Mouse (Mus musculus) thymus, adult 2 months (tissue): ENCODE results near the gene Arid2. TPM values are rescaled to one million over a fixed set of nuclear protein-coding genes. Genes with fewer than 3 reads are reported as not detected.
"Not testable (repeated sequence)": the region's sequence is repeated elsewhere in the genome, so short reads cannot be mapped to it uniquely, and the experiment has no call there.

Experiments used
- DNase-seq: peaks from one replicate; pipeline ENCODE4 v3.0.0; 2021
- H3K27ac ChIP-seq: fragments of 200-500 bp; 2 replicates; pipeline ENCODE4 v1.5.1; 2012; ENCODE audit warnings: low read length, control low read depth; ENCODE audit not compliant: control insufficient read depth, insufficient read depth
- H3K27me3 ChIP-seq: fragments of 200-500 bp; 2 replicates; pipeline ENCODE4 v1.6.1; 2012; ENCODE audit warnings: mild to moderate bottlenecking, low read length, moderate library complexity, mixed read lengths; ENCODE audit not compliant: control insufficient read depth, insufficient read depth
- H3K36me3 ChIP-seq: fragments of 200-500 bp; 2 replicates; pipeline ENCODE4 v1.6.1; 2012; ENCODE audit warnings: mild to moderate bottlenecking, low read length, moderate library complexity; ENCODE audit not compliant: control insufficient read depth, insufficient read depth
- H3K4me1 ChIP-seq: fragments of 200-500 bp; replicated peaks from 2 replicates; pipeline ENCODE4 v1.6.1; 2012; ENCODE audit warnings: low read length; ENCODE audit not compliant: control insufficient read depth, insufficient read depth
- H3K4me3 ChIP-seq: fragments of 200-500 bp; 2 replicates; pipeline ENCODE4 v1.5.1; 2012; ENCODE audit warnings: mild to moderate bottlenecking, low read length, control low read depth, moderate library complexity; ENCODE audit not compliant: control insufficient read depth, insufficient read depth
- CTCF ChIP-seq: fragments of 200-500 bp; IDR thresholded peaks from 2 replicates; pipeline ENCODE4 v1.5.1; 2012; ENCODE audit warnings: mild to moderate bottlenecking, control low read depth, low read length, moderate library complexity, borderline replicate concordance; ENCODE audit not compliant: control insufficient read depth, poor library complexity, insufficient read depth; ENCODE audit errors: extremely low read depth
- POLR2A ChIP-seq: fragments of 200-500 bp; IDR thresholded peaks from 2 replicates; pipeline ENCODE4 v1.6.1; 2012; ENCODE audit warnings: mild to moderate bottlenecking, low read length, control low read depth, moderate library complexity; ENCODE audit not compliant: control insufficient read depth, poor library complexity, insufficient read depth; ENCODE audit errors: extremely low read depth
- WGBS: fragments of 180-500 bp; shearing (Covaris S2); methylation state at CpG from one replicate; pipeline ENCODE4 v1.1.7; 2018; 5-methylcytosine and 5-hydroxymethylcytosine counted together
- polyA plus RNA-seq: library from polyadenylated mRNA; depleted of rRNA; stranded (reverse); fragments of >200 nt; gene quantifications from 2 replicates; pipeline ENCODE4 v1.2.3, GENCODE M21; 2012; rRNA removed

Arid2 gene
- polyA plus RNA-seq, 1 experiment = 70.8 TPM

- Histone ChIP-seq H3K4me3 (no peak overlapping the region), H3K4me1 (no peaks in the 10 kb centered on the region), H3K36me3 (peaks cover 88% of the 10 kb centered on the region), H3K27me3 (no peaks in the 10 kb centered on the region), H3K27ac (no peak overlapping the region)
- TF ChIP-seq CTCF (no peak), POLR2A (no peak)
- WGBS = 98% methylated on average over 8 of the region's 8 CpGs
- DNase-seq = no peak
These were observed 132.6 kb downstream of the Arid2 start for GRCm38 (mm10) chr15:96419920-96420319.

GRCm38 (mm10) chr15:96434202-96434601 is 146.9 kb downstream of the Arid2 start:
- WGBS = 96% methylated on average over 1 of the region's 1 CpGs
- Histone ChIP-seq H3K27me3 (no peaks in the 10 kb centered on the region), H3K4me3 (no peak overlapping the region), H3K4me1 (no peaks in the 10 kb centered on the region), H3K36me3 (peaks cover 32% of the 10 kb centered on the region), H3K27ac (no peak overlapping the region)
- TF ChIP-seq CTCF = no peak
- no peak for TF ChIP-seq POLR2A
- no peak for DNase-seq

GRCm38 (mm10) chr15:96441480-96441879 is 154.2 kb downstream of the Arid2 start:
- DNase-seq, H3K4me3 ChIP-seq, H3K27me3 ChIP-seq, H3K27ac ChIP-seq, H3K4me1 ChIP-seq: not testable (repeated sequence)
- whole genome bisulfite sequencing = 97% methylated on average over 6 of the region's 6 CpGs
- H3K36me3 ChIP-seq = peaks cover 31% of the 10 kb centered on the region

GRCm38 (mm10) chr15:96446785-96447184 is 159.5 kb downstream of the Arid2 start:
- Histone ChIP-seq H3K27ac (no peak overlapping the region), H3K36me3 (peaks cover 26% of the 10 kb centered on the region), H3K4me3 (no peak overlapping the region), H3K4me1 (no peaks in the 10 kb centered on the region), H3K27me3 (no peaks in the 10 kb centered on the region)
- DNase-seq = no peak
- 98% methylated on average over 10 of the region's 10 CpGs for WGBS
- no peak for TF ChIP-seq CTCF
- TF ChIP-seq POLR2A = no peak

GRCm38 (mm10) chr15:96448656-96449299 is 161.5 kb downstream of the Arid2 start:
- Histone ChIP-seq H3K27me3 (no peaks in the 10 kb centered on the region), H3K4me1 (no peaks in the 10 kb centered on the region), H3K27ac (no peak overlapping the region), H3K36me3 (peaks cover 15% of the 10 kb centered on the region), H3K4me3 (no peak overlapping the region)
- 93% methylated on average over 7 of the region's 7 CpGs for WGBS
- TF ChIP-seq POLR2A (no peak), CTCF (no peak)
- no peak for DNase-seq

- H3K27me3 ChIP-seq = no peaks in the 10 kb centered on the region
- DNase-seq = no peak
- no peak overlapping the region for H3K4me3 ChIP-seq
- WGBS = 97% methylated on average over 1 of the region's 1 CpGs
- TF ChIP-seq POLR2A (no peak), CTCF (no peak)
- no peak overlapping the region for H3K27ac ChIP-seq
- H3K36me3 ChIP-seq = no peaks in the 10 kb centered on the region
- H3K4me1 ChIP-seq = no peaks in the 10 kb centered on the region; the same call in 1 of the 2 replicates
These were observed 166.0 kb downstream of the Arid2 start for GRCm38 (mm10) chr15:96453346-96453745.

Other genes starting within 250 kb of the Arid2 start
- gene Scaf11, start 173.3 kb downstream of the Arid2 start, polyA plus RNA-seq = 32.4 and 38.3 TPM in 2 replicates